Mouse (Mus musculus) midbrain, embryonic 11.5 days (tissue): ENCODE data around the gene Gabpb1. TPM values are rescaled to one million over a fixed set of nuclear protein-coding genes. Genes with fewer than 3 reads are reported as not detected.

Source experiments
- ATAC-seq: fragments of 200-750 bp; cut with Nextera tagmentation; 2 replicates; pipeline ENCODE4 v1.8.0; 2017; ENCODE audit warnings: moderate TSS enrichment, moderate library complexity; ENCODE audit not compliant: low FRiP score
- DNase-seq: peaks from one replicate; pipeline ENCODE4 v3.0.0; 2015; ENCODE audit warnings: low spot score; ENCODE audit errors: missing footprints
- H3K27ac ChIP-seq: fragments of 300-500 bp; sonication (generic); 2 replicates; pipeline ENCODE4 v1.5.1; 2014; ENCODE audit warnings: low read depth, low read length
- H3K27me3 ChIP-seq: fragments of 300-500 bp; sonication (generic); 2 replicates; pipeline ENCODE4 v1.6.1; 2014; ENCODE audit warnings: mild to moderate bottlenecking, low read length, moderate library complexity, mixed read lengths; ENCODE audit not compliant: control insufficient read depth, insufficient read depth
- H3K36me3 ChIP-seq: fragments of 300-500 bp; sonication (generic); 2 replicates; pipeline ENCODE4 v1.6.1; 2014; ENCODE audit warnings: mild to moderate bottlenecking, low read length, moderate library complexity, mixed read lengths; ENCODE audit not compliant: control insufficient read depth, insufficient read depth
- H3K4me1 ChIP-seq: fragments of 300-500 bp; sonication (generic); 2 replicates; pipeline ENCODE4 v1.6.1; 2014; ENCODE audit warnings: low read length; ENCODE audit not compliant: control insufficient read depth, insufficient read depth
- H3K4me2 ChIP-seq: fragments of 300-500 bp; sonication (generic); 2 replicates; pipeline ENCODE4 v1.6.1; 2014; ENCODE audit warnings: mild to moderate bottlenecking, moderate library complexity
- H3K4me3 ChIP-seq: fragments of 300-500 bp; sonication (generic); 2 replicates; pipeline ENCODE4 v1.5.1; 2014; ENCODE audit warnings: low read depth, low read length
- H3K9ac ChIP-seq: fragments of 300-500 bp; sonication (generic); 2 replicates; pipeline ENCODE4 v1.6.1; 2014; ENCODE audit warnings: low read length
- H3K9me3 ChIP-seq: fragments of 300-500 bp; sonication (generic); 2 replicates; pipeline ENCODE4 v1.6.1; 2016; ENCODE audit warnings: low read length; ENCODE audit not compliant: control insufficient read depth
- WGBS: fragments of 180-500 bp; shearing (Covaris S2); extraction: QIAGEN DNeasy Blood & Tissue Kit; methylation state at CpG from one replicate; pipeline ENCODE4 v1.1.7; 2014; 5-methylcytosine and 5-hydroxymethylcytosine counted together
- polyA plus RNA-seq: library from polyadenylated mRNA; unstranded; fragments of >200 nt; fragmentation: Nextera tagmentation; extraction: Ambion mirVana; gene quantifications from 2 replicates; pipeline ENCODE4 v1.2.1, GENCODE M21; 2014

The Gabpb1 gene
- 88.4 and 94.5 TPM in 2 replicates for polyA plus RNA-seq

DNA sequence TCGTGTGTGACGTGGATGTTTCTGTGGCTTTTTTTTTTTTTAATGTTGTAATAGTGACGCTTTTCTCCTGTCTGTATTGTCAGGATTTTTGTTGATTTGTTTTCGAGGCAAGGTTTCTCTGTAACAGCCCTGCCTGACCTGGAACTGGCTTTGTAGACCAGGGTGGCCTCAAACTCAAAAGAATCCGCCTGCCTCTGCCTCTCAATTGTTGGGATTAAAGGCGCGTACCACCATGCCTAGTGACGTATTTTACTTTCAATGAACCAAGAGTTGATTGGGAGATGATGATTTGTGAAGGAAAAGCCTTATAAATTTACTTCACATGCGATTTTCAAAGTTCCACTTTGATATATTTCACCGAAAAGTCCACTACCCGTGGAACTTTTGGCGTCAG, at the start of gene Gabpb1:
TSS of gene Gabpb1 (minus strand) at position 216 of the 394 bp plus-strand sequence.
- Histone ChIP-seq H3K9me3 (no peaks in the 10 kb centered on the region; the same call in 1 of the 2 replicates), H3K27ac (peak within 1 kb of the TSS; percentile 100), H3K27me3 (no peaks in the 10 kb centered on the region), H3K4me1 (peaks cover 13% of the 10 kb centered on the region), H3K4me3 (peak within 1 kb of the TSS; percentile 96), H3K9ac (peak within 1 kb of the TSS; percentile 99), H3K4me2 (peak within 1 kb of the TSS; percentile 65), H3K36me3 (0 out of 2 replicates have a peak, but pooled peaks cover 3% of the 10 kb centered on the region)
- no peak for ATAC-seq
- no peak for DNase-seq
- WGBS, result 27% methylated on average over 12 of the region's 12 CpGs

- no peak for DNase-seq
- Histone ChIP-seq H3K9ac (no peak overlapping the region), H3K27ac (no peak overlapping the region), H3K36me3 (no peaks in the 10 kb centered on the region), H3K4me1 (0 out of 2 replicates have a peak, but pooled peaks cover 2% of the 10 kb centered on the region), H3K4me2 (no peak overlapping the region), H3K9me3 (no peaks in the 10 kb centered on the region), H3K27me3 (no peaks in the 10 kb centered on the region), H3K4me3 (no peak overlapping the region)
- no peak for ATAC-seq
Measured at GRCm38 (mm10) chr2:126712950-126713349, 36.8 kb upstream of the Gabpb1 start.

DNA sequence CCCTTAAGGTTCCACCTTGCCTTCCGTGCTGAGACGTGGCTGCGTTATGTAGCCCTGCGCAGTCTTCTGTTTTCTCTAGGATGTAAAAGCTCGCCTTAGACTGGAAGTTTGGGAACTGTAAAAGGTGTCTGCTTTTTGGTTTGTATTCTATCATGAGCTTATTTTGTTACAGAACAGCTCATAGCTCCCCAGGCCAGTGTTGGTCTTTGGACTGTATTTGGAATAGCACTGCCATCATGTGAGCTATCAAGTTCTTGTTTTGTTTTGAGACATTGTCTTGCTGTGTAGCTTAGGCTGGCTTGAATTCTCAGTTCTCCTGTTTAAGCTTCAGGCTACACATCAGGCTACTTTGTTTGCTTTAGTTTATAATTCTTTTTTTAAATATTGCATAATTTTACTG, 36.4 kb upstream of the Gabpb1 start:
- Histone ChIP-seq H3K27ac (no peak overlapping the region), H3K4me1 (0 out of 2 replicates have a peak, but pooled peaks cover 2% of the 10 kb centered on the region), H3K4me3 (no peak overlapping the region), H3K36me3 (no peaks in the 10 kb centered on the region), H3K9ac (no peak overlapping the region), H3K4me2 (no peak overlapping the region), H3K27me3 (no peaks in the 10 kb centered on the region), H3K9me3 (no peaks in the 10 kb centered on the region)
- 96% methylated on average over 5 of the region's 5 CpGs for WGBS
- no peak for ATAC-seq
- DNase-seq, result no peak

DNA sequence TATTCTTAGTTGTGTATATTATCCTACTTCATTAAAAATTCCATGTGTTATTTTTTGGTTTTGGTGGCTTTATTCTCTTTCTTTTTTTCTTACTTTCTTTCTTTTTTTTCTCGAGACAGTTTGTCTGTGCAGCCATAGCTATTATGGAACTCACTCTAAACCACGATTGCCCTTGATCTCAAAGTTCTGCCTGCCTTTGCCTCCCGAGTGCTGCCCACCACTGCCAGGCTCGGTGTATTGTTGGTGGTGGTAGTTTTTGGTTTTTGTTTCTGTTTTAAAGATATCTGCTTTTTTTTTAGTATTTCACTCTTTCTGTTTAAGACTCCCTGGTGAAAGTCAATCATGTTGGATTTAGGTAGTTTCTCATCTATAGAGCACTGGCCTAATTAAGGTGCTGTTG, 32.2 kb upstream of the Gabpb1 start:
- Histone ChIP-seq H3K9me3 (no peaks in the 10 kb centered on the region), H3K9ac (no peak overlapping the region), H3K4me1 (0 out of 2 replicates have a peak, but pooled peaks cover 2% of the 10 kb centered on the region), H3K4me3 (peak overlapping the region; percentile 74; the same call in 1 of the 2 replicates), H3K36me3 (no peaks in the 10 kb centered on the region), H3K27ac (no peak overlapping the region), H3K4me2 (peak overlapping the region; percentile 68), H3K27me3 (peaks cover 5% of the 10 kb centered on the region; the same call in 1 of the 2 replicates)
- WGBS, result 85% methylated on average over 4 of the region's 4 CpGs
- DNase-seq (no peak), ATAC-seq (no peak)

GRCm38 (mm10) chr2:126707438-126707779, 31.3 kb upstream of the Gabpb1 start:
- Histone ChIP-seq H3K4me3 (peak overlapping the region; percentile 74), H3K36me3 (no peaks in the 10 kb centered on the region), H3K9ac (peak overlapping the region; percentile 89), H3K9me3 (no peaks in the 10 kb centered on the region), H3K27me3 (peaks cover 5% of the 10 kb centered on the region; the same call in 1 of the 2 replicates), H3K4me1 (0 out of 2 replicates have a peak, but pooled peaks cover 2% of the 10 kb centered on the region), H3K27ac (no peak overlapping the region; the same call in 1 of the 2 replicates), H3K4me2 (peak overlapping the region; percentile 68)
- peak; percentile 90 for ATAC-seq
- DNase-seq, result no peak
- WGBS, result 0% methylated on average over 23 of the region's 23 CpGs

GRCm38 (mm10) chr2:126706759-126707437, 30.8 kb upstream of the Gabpb1 start, which contains the start of gene Usp8:
Usp8 (plus strand) TSS chr2:126707328.
- 3% methylated on average over 44 of the region's 47 CpGs for WGBS
- DNase-seq (peak; percentile 99), ATAC-seq (peak; percentile 100)
- Histone ChIP-seq H3K4me3 (peak within 1 kb of the TSS; percentile 74), H3K9me3 (no peaks in the 10 kb centered on the region), H3K27me3 (peaks cover 5% of the 10 kb centered on the region; the same call in 1 of the 2 replicates), H3K27ac (peak within 1 kb of the TSS; percentile 35; the same call in 1 of the 2 replicates), H3K4me2 (peak within 1 kb of the TSS; percentile 68), H3K36me3 (no peaks in the 10 kb centered on the region), H3K4me1 (0 out of 2 replicates have a peak, but pooled peaks cover 2% of the 10 kb centered on the region), H3K9ac (peak within 1 kb of the TSS; percentile 89)

GRCm38 (mm10) chr2:126695285-126695684, 19.1 kb upstream of the Gabpb1 start:
- no peaks in the 10 kb centered on the region for H3K36me3 ChIP-seq
- H3K27me3 ChIP-seq, result no peaks in the 10 kb centered on the region
- ATAC-seq, result no peak
- DNase-seq, result peak; percentile 44
- H3K4me3 ChIP-seq, result no peak overlapping the region
- 83% methylated on average over 6 of the region's 6 CpGs for WGBS
- no peak overlapping the region for H3K9ac ChIP-seq
- H3K4me2 ChIP-seq, result no peak overlapping the region
- no peaks in the 10 kb centered on the region for H3K4me1 ChIP-seq
- H3K9me3 ChIP-seq, result no peaks in the 10 kb centered on the region
- H3K27ac ChIP-seq, result no peak overlapping the region

GRCm38 (mm10) chr2:126691290-126691689, 15.2 kb upstream of the Gabpb1 start:
- no peak overlapping the region for H3K9ac ChIP-seq
- no peaks in the 10 kb centered on the region for H3K9me3 ChIP-seq
- H3K4me2 ChIP-seq, result no peak overlapping the region
- H3K27me3 ChIP-seq, result no peaks in the 10 kb centered on the region
- no peak overlapping the region for H3K4me3 ChIP-seq
- ATAC-seq (no peak), DNase-seq (peak; percentile 39)
- 79% methylated on average over 3 of the region's 3 CpGs for WGBS
- no peaks in the 10 kb centered on the region for H3K4me1 ChIP-seq
- no peaks in the 10 kb centered on the region for H3K36me3 ChIP-seq
- no peak overlapping the region for H3K27ac ChIP-seq

DNA sequence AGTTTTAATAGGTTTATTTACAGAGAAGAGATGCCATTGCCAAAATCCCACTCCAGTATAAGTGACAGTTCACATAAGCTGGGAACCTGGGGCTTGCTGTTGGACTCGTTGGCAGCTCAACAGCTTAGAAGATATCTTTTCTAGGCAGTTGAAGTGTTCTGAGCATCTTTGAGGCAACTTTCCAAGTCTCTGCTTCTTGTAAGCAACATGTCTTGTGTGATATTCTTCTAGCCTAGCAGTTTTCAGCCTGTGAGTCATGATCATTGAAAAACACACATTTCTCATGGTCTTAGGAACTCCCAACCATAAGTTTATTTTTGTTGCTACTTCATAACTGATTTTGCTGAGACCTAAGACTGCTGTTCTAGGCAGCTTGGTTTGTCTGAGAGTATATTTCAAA, 6.8 kb upstream of the Gabpb1 start:
- WGBS, result 90% methylated on average over 1 of the region's 1 CpGs
- Histone ChIP-seq H3K9me3 (no peaks in the 10 kb centered on the region; the same call in 1 of the 2 replicates), H3K27me3 (no peaks in the 10 kb centered on the region), H3K4me3 (no peak overlapping the region), H3K4me2 (no peak overlapping the region), H3K27ac (no peak overlapping the region), H3K36me3 (0 out of 2 replicates have a peak, but pooled peaks cover 5% of the 10 kb centered on the region), H3K9ac (no peak overlapping the region), H3K4me1 (no peaks in the 10 kb centered on the region)
- DNase-seq (no peak), ATAC-seq (no peak)
